Mouse (Mus musculus) thymus, adult 2 months (tissue): ENCODE measurements at regions not wholly inside any gene's neighbourhood (a gene's known extent, or its start where the extent isn't known, plus 50 kb on each side); places are given as distances from the start of the nearest gene placed in this dataset.

Experiments
- CTCF ChIP-seq: fragments of 200-500 bp; IDR thresholded peaks from 2 replicates; pipeline ENCODE4 v1.5.1; 2012; ENCODE audit warnings: mild to moderate bottlenecking, control low read depth, low read length, moderate library complexity, borderline replicate concordance; ENCODE audit not compliant: control insufficient read depth, poor library complexity, insufficient read depth; ENCODE audit errors: extremely low read depth
- POLR2A ChIP-seq: fragments of 200-500 bp; IDR thresholded peaks from 2 replicates; pipeline ENCODE4 v1.6.1; 2012; ENCODE audit warnings: mild to moderate bottlenecking, low read length, control low read depth, moderate library complexity; ENCODE audit not compliant: control insufficient read depth, poor library complexity, insufficient read depth; ENCODE audit errors: extremely low read depth

GRCm38 (mm10) chr16:30155070-30155469 lies 90.9 kb downstream of the Hes1 start:
- TF ChIP-seq POLR2A (no peak), CTCF (no peak)
